Mouse (Mus musculus): ENCODE measurements around the gene Pacsin3. TPM values are rescaled to one million over a fixed set of nuclear protein-coding genes. Genes with fewer than 3 reads are reported as not detected.
A peak's percentile ranks its signal among the peaks of the same experiment; 100 is the strongest.

Pacsin3 gene
- polyA plus RNA-seq, 1 experiment from 2014 or later = 35.4 TPM

DNA sequence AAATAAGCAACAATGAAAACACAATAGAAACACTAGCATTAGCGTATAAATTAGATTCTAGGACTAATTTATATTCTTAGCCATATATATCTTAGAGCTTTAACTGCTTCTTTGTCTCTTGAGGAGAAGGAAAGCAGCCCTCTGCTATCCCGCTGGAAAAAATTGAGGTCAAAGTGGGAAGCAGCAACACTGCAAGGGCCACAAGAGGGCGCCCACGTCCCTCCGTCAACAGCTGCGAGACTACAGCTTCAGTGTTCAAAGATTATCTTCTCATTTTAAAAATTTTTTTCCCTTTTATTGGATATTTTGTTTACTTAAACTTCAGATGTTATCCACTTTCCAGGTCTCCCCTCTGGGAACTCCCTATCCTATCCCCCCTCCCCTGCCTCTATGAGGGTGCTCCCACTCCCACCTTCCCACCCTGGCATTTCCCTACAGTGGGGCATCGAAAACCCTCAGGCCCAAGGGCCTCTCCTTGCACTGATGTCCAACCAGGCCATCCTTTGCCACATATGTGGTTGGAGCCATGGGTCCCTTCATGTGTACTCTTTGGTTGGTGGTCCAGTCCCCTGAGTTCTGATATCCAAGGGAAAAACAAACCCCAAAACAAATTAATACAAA is 30.2 kb downstream of the Pacsin3 start:
- no peak overlapping the region for H3K27ac ChIP-seq (replicated peaks)
- WGBS = 14% methylated on average over 7 of the region's 7 CpGs
- H3K9ac ChIP-seq = no peak overlapping the region
- no peaks in the 10 kb centered on the region for H3K36me3 ChIP-seq
- peaks cover 50% of the 10 kb centered on the region for H3K4me1 ChIP-seq
- H3K4me3 ChIP-seq = no peak overlapping the region
- ATAC-seq (ENCODE audit: extremely low read depth, insufficient number of reproducible peaks, low FRiP score, low TSS enrichment) = no peak
- H3K27me3 ChIP-seq (replicated peaks) = no peaks in the 10 kb centered on the region
- no peak overlapping the region for H3K4me2 ChIP-seq
- H3K9me3 ChIP-seq = no peaks in the 10 kb centered on the region

DNA sequence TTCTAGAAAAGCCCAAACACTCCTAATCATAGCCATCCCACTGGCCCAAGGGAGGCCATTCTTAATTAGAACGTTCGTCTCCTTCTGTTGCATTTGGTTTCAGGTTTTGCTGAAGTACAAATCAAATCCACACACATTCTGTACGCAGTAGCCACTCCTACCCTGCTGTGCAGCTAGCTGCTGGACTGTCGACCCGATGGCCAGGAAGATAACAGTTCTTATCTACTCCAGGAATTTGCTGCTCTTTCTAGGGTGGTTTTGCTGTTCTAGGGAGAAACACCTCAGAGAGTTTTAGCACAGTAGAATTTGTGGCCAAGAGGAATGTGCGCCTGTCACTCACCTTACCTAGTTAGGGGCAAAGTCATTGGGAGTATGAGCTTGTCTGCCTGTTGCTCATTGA is 31.8 kb downstream of the Pacsin3 start:
- H3K4me1 ChIP-seq = peaks cover 41% of the 10 kb centered on the region
- no peak overlapping the region for H3K4me3 ChIP-seq
- H3K4me2 ChIP-seq = no peak overlapping the region
- no peak overlapping the region for H3K9ac ChIP-seq
- H3K27ac ChIP-seq (replicated peaks) = no peak overlapping the region
- H3K27me3 ChIP-seq (replicated peaks) = no peaks in the 10 kb centered on the region
- 34% methylated on average over 6 of the region's 6 CpGs for WGBS
- no peaks in the 10 kb centered on the region for H3K36me3 ChIP-seq
- ATAC-seq (ENCODE audit: extremely low read depth, insufficient number of reproducible peaks, low FRiP score, low TSS enrichment) = no peak
- no peaks in the 10 kb centered on the region for H3K9me3 ChIP-seq

DNA sequence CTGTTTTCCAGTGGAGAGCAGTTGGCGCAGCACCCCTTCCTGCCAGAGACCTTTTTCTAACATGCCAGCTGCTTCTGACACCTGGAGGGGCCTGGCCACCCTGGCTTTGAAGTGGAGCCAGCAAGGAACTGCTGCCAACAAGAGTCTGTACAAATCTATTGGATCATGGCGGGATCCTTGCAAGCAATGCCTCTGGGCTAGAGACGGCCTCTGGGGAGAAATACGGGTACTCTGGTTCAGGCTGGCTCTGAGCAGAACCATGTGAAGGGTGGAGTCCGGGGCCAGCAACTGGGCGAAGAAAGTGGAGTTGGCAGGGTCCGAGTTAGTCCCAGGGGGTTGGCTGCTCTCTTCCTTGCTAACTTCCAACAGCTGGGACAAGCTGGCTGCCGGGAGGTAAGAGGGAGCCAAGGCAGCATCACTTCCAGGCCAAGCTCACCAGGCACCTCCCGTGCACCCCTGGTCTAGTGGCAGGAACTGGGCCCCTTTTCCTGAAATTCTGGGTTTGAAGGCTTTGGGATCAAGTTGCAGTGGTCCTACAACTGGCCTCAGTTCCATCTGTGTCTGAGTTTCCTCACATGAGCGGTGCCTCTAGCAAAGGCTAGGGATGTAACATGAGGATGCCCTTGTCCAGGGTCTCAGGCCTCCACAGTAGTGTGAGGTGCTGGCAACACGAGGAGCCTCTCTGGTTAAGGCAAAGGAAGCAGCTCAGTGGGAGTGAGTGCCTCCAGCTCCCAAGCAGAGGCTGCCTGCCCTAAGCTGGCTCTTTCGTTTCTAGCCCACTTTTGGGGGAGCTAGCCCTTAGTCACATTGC is 35.6 kb downstream of the Pacsin3 start:
- WGBS = 74% methylated on average over 12 of the region's 12 CpGs
- ATAC-seq (ENCODE audit: extremely low read depth, insufficient number of reproducible peaks, low FRiP score, low TSS enrichment) = no peak
- Histone ChIP-seq H3K4me2 (no peak overlapping the region), H3K4me3 (no peak overlapping the region), H3K27me3 (replicated peaks) (no peaks in the 10 kb centered on the region), H3K9me3 (no peaks in the 10 kb centered on the region), H3K36me3 (no peaks in the 10 kb centered on the region), H3K27ac (replicated peaks) (no peak overlapping the region), H3K4me1 (peaks cover 20% of the 10 kb centered on the region; the same call in 1 of the 2 replicates), H3K9ac (no peak overlapping the region)

DNA sequence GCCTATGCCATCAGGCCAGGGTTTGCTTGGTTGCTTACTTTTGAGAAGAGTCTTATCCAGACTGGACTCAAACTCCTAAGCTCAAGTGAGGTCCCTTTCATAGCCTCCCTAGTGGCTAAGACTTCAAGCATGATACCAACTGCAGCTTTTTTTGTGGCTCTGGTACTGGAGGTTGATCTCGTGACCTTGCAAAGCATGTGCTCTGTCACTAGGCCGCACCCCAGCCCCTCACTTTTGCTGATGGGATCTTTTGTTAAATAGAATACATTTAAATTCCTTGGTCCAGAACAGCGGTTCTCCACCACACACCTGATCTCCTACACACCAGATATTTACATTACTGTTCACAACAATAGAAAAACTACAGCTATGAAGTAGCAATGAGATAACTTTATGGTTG is 38.5 kb downstream of the Pacsin3 start:
- H3K4me1 ChIP-seq = peaks cover 19% of the 10 kb centered on the region
- no peak overlapping the region for H3K4me3 ChIP-seq
- H3K27me3 ChIP-seq (replicated peaks) = no peaks in the 10 kb centered on the region
- H3K9ac ChIP-seq = no peak overlapping the region
- ATAC-seq (ENCODE audit: extremely low read depth, insufficient number of reproducible peaks, low FRiP score, low TSS enrichment) = no peak
- H3K36me3 ChIP-seq = no peaks in the 10 kb centered on the region
- WGBS = 85% methylated on average over 3 of the region's 3 CpGs
- no peak overlapping the region for H3K27ac ChIP-seq (replicated peaks)
- H3K9me3 ChIP-seq = no peaks in the 10 kb centered on the region
- H3K4me2 ChIP-seq = no peak overlapping the region

DNA sequence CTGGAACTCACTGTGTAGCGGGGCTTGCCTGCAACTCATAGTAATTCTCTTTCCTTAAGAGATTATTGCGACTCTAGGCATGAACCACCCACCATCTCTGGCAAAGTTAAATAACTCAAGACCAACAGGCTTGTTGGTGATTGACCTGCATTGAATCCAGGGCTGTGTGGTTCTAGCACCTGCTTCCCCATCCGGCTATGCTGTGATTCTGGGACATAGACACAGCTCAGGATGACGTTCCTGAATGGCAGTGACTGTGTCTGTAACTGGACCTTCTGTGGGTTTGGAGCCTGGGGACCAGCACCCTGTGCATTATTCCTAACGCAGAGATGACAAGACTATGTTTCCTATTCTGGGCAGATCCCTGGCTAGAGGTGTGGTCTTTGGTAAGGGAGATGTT is 40.1 kb downstream of the Pacsin3 start:
- Histone ChIP-seq H3K4me2 (no peak overlapping the region), H3K4me1 (peaks cover 23% of the 10 kb centered on the region), H3K4me3 (no peak overlapping the region), H3K27me3 (replicated peaks) (no peaks in the 10 kb centered on the region), H3K27ac (replicated peaks) (no peak overlapping the region), H3K9ac (no peak overlapping the region), H3K9me3 (no peaks in the 10 kb centered on the region), H3K36me3 (no peaks in the 10 kb centered on the region)
- ATAC-seq (ENCODE audit: extremely low read depth, insufficient number of reproducible peaks, low FRiP score, low TSS enrichment) = no peak
- WGBS = 79% methylated on average over 5 of the region's 5 CpGs

DNA sequence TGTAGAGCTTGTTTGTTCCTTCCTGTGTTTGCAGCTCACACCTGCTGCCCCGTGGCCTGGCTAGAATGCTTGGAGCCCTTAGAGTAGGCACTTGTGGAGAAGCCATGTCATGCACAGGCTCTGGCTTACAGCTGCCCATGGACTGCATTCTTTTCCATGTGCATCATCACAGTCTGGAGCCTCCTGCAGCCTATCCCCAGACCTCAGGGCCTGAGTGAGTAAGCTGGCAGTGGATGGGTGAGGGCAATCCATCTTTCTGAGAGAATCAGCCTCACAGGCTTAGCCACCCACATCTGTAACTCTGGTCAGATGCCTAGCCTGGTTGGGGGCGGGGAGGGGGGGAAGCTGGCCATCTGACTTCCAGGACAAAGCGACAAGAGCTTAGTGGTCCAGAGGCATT is 43.4 kb downstream of the Pacsin3 start:
- Histone ChIP-seq H3K36me3 (no peaks in the 10 kb centered on the region), H3K4me1 (peaks cover 28% of the 10 kb centered on the region), H3K27ac (replicated peaks) (peak overlapping the region; percentile 78), H3K4me3 (no peak overlapping the region), H3K9me3 (no peaks in the 10 kb centered on the region), H3K9ac (peak overlapping the region; percentile 30; the same call in 1 of the 2 replicates), H3K27me3 (replicated peaks) (no peaks in the 10 kb centered on the region), H3K4me2 (no peak overlapping the region)
- 32% methylated on average over 3 of the region's 3 CpGs for WGBS
- peak; percentile 37; the same call in 1 of the 2 replicates for ATAC-seq (ENCODE audit: extremely low read depth, insufficient number of reproducible peaks, low FRiP score, low TSS enrichment)

DNA sequence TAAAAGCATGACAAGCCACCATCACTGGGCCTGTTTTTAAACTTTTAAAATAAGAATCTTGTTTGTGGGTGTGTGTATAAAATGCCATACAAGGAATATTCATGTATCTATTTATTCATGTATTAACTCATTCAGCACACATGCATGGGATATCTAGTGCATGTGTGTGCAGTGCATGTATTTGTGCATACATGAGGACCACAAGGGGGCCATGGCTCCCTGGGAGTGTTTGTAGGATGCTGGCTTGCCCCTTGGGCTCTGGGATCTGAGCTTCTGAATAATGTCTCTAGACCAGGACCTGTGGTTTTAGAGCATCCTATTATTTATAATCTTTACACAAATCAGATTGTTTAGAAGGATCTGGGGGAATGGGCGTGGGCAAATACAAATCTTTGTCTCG is 45.0 kb downstream of the Pacsin3 start:
- 86% methylated on average over 2 of the region's 2 CpGs for WGBS
- Histone ChIP-seq H3K9ac (no peak overlapping the region), H3K4me3 (no peak overlapping the region), H3K27ac (replicated peaks) (no peak overlapping the region), H3K4me1 (peaks cover 22% of the 10 kb centered on the region), H3K27me3 (replicated peaks) (no peaks in the 10 kb centered on the region), H3K9me3 (no peaks in the 10 kb centered on the region), H3K36me3 (no peaks in the 10 kb centered on the region), H3K4me2 (no peak overlapping the region)
- ATAC-seq (ENCODE audit: extremely low read depth, insufficient number of reproducible peaks, low FRiP score, low TSS enrichment) = no peak

DNA sequence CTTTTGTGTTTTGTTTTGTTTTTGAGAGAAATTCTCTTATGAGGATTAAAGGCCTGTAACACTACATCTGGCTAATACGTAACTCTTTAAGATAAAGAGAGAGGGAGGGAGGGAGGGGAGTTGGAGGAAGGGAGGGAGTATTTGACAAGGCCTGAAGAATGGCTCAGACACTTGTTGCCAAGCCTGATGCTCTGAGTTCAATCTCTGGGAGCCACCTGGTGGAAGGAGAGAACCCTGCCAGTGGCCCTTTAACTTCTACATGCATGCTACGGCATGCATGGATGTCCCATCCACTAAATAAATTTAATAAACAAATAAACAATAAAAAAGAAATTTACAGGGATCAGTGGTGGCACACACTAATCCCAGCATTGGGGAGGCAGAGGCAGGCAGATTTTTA is 46.1 kb downstream of the Pacsin3 start:
- Histone ChIP-seq H3K27me3 (replicated peaks) (no peaks in the 10 kb centered on the region), H3K36me3 (no peaks in the 10 kb centered on the region), H3K9me3 (no peaks in the 10 kb centered on the region), H3K4me2 (no peak overlapping the region), H3K4me3 (no peak overlapping the region), H3K27ac (replicated peaks) (no peak overlapping the region), H3K4me1 (peaks cover 27% of the 10 kb centered on the region), H3K9ac (no peak overlapping the region)
- no peak for ATAC-seq (ENCODE audit: extremely low read depth, insufficient number of reproducible peaks, low FRiP score, low TSS enrichment)
- WGBS = 58% methylated on average over 2 of the region's 2 CpGs

DNA sequence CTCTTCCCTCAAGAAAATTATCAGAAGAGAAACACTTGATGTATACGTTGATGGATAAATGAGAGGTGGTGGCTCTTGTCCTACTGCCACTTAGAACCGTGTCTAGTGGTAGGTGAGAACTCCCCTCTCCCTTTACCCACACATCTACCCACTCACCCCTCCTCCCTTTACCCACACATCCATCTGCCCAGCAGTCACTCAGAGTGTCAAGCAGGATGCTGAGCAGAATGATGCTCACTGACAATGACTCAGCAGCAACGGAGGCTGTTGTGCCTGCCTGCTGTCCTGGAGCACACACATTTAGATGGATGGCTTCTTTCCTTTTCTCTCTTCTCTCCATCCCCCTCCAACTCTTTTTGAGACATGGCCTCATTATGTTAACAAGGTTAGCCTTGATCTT is 47.1 kb downstream of the Pacsin3 start:
- Histone ChIP-seq H3K9me3 (no peaks in the 10 kb centered on the region), H3K27me3 (replicated peaks) (no peaks in the 10 kb centered on the region), H3K9ac (no peak overlapping the region), H3K27ac (replicated peaks) (no peak overlapping the region), H3K4me1 (peaks cover 28% of the 10 kb centered on the region), H3K4me2 (no peak overlapping the region), H3K4me3 (no peak overlapping the region), H3K36me3 (no peaks in the 10 kb centered on the region)
- 36% methylated on average over 3 of the region's 3 CpGs for WGBS
- ATAC-seq (ENCODE audit: extremely low read depth, insufficient number of reproducible peaks, low FRiP score, low TSS enrichment) = no peak

DNA sequence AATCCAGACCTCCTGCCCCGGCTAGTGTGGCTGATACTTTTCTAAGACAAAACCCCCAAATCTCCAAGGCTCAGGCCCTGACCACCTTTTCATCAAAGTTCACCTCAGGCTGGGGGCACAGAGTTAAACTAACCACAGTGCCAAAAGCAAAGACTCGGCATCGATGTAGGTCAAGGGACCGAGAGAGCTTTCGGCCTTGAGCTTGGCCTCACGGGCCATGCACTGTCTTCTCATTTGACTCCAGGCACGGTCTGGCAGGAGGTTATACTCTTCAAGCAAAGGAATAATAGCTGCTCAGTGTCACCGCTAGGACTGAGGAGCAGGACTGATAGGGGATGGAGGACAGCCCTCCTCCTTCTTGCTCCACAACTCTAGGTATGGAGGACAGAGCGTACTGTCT is 50.2 kb downstream of the Pacsin3 start:
- H3K36me3 ChIP-seq = no peaks in the 10 kb centered on the region
- no peaks in the 10 kb centered on the region for H3K27me3 ChIP-seq (replicated peaks)

DNA sequence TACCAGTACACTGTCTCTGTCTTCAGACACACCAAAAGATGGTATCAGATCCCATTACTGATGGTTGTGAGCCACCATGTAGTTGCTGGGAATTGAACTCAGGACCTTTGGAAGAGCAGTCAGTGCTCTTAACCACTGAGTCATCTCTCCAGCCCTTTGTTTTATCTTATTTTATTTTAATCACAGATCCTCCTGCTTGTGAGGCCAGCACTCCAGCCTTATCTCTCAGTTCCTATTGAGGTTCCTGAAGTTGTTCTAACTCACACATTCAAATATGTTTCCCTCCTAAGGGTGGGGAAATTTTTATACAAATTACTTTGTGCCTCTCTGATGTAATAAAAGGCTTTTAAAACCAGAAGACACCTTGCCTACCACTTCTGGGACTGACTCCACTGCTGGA is 50.8 kb downstream of the Pacsin3 start:
- Histone ChIP-seq H3K9ac (no peak overlapping the region), H3K4me2 (no peak overlapping the region), H3K9me3 (no peaks in the 10 kb centered on the region), H3K4me1 (peaks cover 24% of the 10 kb centered on the region), H3K4me3 (no peak overlapping the region), H3K27ac (replicated peaks) (no peak overlapping the region), H3K36me3 (no peaks in the 10 kb centered on the region), H3K27me3 (replicated peaks) (no peaks in the 10 kb centered on the region)
- ATAC-seq (ENCODE audit: extremely low read depth, insufficient number of reproducible peaks, low FRiP score, low TSS enrichment) = no peak

More for the DNA sequence above, 50.2 kb downstream of the Pacsin3 start:
- ATAC-seq (ENCODE audit: extremely low read depth, insufficient number of reproducible peaks, low FRiP score, low TSS enrichment) = no peak
- Histone ChIP-seq H3K4me1 (peaks cover 24% of the 10 kb centered on the region), H3K4me3 (no peak overlapping the region), H3K27ac (replicated peaks) (no peak overlapping the region), H3K4me2 (no peak overlapping the region), H3K9me3 (no peaks in the 10 kb centered on the region), H3K9ac (no peak overlapping the region)
- 91% methylated on average over 9 of the region's 9 CpGs for WGBS

DNA sequence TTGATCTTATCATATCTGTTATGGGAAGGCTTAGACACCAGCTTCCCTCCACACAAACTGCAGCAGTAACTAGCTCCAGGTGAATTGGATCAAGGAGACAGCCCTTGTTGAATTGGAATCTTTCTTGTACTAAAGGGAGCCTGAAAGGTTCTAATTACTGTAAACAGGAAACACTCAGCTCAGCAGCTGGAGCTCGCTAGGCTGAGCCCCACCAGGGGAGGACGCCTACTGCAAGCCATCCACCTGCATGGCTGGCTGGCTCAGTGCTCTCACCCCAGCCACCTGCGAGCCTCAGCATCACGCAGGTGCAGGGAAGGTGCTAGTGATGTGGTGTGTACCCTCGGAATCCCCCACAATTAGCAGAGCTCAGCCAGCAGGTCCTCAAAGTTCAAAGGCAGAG is 52.9 kb downstream of the Pacsin3 start:
- H3K27me3 ChIP-seq (replicated peaks) = no peaks in the 10 kb centered on the region
- no peak overlapping the region for H3K27ac ChIP-seq (replicated peaks)
- H3K4me3 ChIP-seq = no peak overlapping the region
- H3K4me1 ChIP-seq = peaks cover 20% of the 10 kb centered on the region
- H3K9me3 ChIP-seq = no peaks in the 10 kb centered on the region
- no peak for ATAC-seq (ENCODE audit: extremely low read depth, insufficient number of reproducible peaks, low FRiP score, low TSS enrichment)
- no peak overlapping the region; the same call in 1 of the 2 replicates for H3K9ac ChIP-seq
- H3K36me3 ChIP-seq = no peaks in the 10 kb centered on the region
- WGBS = 42% methylated on average over 5 of the region's 5 CpGs
- H3K4me2 ChIP-seq = no peak overlapping the region

Measured in heart, embryonic 13.5 days (tissue).